Mouse (Mus musculus): ENCODE data around the gene 6430548M08Rik.

DNA sequence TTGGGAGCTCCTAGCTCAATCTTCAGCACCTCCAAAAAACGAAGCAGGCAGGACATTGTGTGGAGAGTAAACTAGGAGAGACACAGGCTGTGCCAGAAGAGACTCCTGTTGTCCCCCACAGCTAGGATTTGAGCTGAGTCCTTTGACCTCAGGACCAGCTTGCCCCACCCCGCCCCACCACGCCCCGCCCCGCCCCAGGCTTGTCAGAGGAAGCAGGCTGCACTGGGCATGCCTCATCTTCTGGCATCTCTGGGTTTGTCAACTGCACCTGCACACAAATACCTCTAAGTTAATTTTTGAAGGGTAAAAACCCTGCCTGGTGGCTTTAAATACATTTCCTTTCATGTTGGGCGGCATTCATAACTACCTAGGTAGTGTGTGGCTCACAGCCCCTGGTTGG, 87.4 kb downstream of the 6430548M08Rik start:
- TF ChIP-seq POLR2A (IDR thresholded peaks at IDR 0.05; ENCODE audit: low read depth, low read length): no peak
- TF ChIP-seq CTCF (conservative IDR thresholded peaks at IDR 0.05; ENCODE audit: insufficient read depth, insufficient read length, low read depth, low read length): no peak
